Comparison of ENCODE assay signal across 11 mouse cellular contexts in the genomic region with DNA sequence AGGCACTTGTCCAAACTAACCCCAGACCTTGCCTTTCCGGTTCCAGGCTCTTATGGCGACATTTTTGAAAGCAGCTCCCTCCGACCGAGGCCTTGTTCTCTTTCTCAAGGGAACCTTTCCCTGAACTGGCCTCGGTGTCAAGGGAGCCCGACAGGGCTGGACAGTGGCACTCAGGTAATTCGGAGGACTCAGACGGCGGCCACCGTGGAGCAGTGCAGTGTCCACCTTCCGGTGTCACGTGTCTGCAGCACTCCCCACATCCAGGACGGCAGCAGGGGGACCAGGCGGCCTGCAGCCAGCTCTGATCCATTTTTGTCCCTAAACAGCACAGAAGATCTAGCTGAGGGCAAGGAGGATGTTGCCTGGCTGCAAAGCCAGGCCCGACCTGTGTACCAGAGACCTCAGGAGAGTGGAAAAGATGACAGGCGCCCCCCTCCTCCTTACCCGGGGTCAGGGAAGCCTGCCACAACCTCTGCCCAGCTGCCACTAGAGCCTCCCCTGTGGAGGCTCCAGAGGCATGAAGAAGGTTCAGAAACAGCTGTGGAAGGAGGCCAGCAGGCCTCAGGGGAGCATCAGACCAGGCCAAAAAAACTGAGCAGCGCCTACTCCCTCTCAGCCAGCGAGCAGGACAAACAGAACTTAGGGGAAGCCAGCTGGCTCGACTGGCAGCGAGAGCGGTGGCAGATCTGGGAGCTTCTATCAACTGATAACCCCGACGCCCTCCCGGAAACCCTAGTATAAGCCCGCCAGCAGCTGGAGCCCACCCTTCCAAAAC. TPM values are rescaled to one million over a fixed set of nuclear protein-coding genes. Genes with fewer than 3 reads are reported as not detected.
DNase-seq lines count a peak whose midpoint lies in the region; ATAC-seq lines count a peak whose summit lies in the region.
"Had no signal": no experiment of that assay in that cellular context is flagged by ENCODE, and none has a peak within 500 bp of the region (broad histone marks: within the 10 kb centered on the region; RNA-seq: fewer than 3 reads in every experiment).

No protein-coding gene starts in this region.

- DNase-seq in midbrain, embryonic 11.5 days (ENCODE audit: low spot score, missing footprints), result no peak
- DNase-seq in gastrocnemius, postnatal 10 days, result peak; percentile 16
- peak; percentile 4 for DNase-seq in kidney, adult 9 months
- no peak for DNase-seq in layer of hippocampus, adult 9-10 months (ENCODE audit: low spot score)
- no peak for DNase-seq in left cerebral cortex, postnatal 36 days (ENCODE audit: low spot score in 2 of 2)
- DNase-seq in limb, embryonic 10.5 days (ENCODE audit: low spot score), result no peak
- DNase-seq: embryo, embryonic 11 days; forebrain, postnatal 0 days; right cerebral cortex, postnatal 25 days had no signal

- intact Hi-C loops in left cerebral cortex, postnatal 36 days (cut with DNase I), result loop anchor here (10.0 kb wide), 1 partner anchor 628 kb away; the partner anchor contains the start of gene Msl3

- 69% methylated on average over 26 of the region's 26 CpGs for WGBS in midbrain, embryonic 13.5 days
- WGBS in midbrain, embryonic 11.5 days, result 64% methylated on average over 26 of the region's 26 CpGs
- WGBS in limb, embryonic 10.5 days, result 69% methylated on average over 26 of the region's 26 CpGs

- no peak overlapping the region for H3K27ac ChIP-seq in midbrain, embryonic 13.5 days
- H3K27ac ChIP-seq in midbrain, embryonic 11.5 days (ENCODE audit: low read depth, low read length), result no peak overlapping the region
- no peak overlapping the region for H3K27ac ChIP-seq in limb, embryonic 10.5 days

- H3K4me1 ChIP-seq in midbrain, embryonic 13.5 days (replicated peaks), result no peaks in the 10 kb centered on the region
- H3K4me1 ChIP-seq in midbrain, embryonic 11.5 days (ENCODE audit: control insufficient read depth, insufficient read depth, low read length), result no peaks in the 10 kb centered on the region
- no peaks in the 10 kb centered on the region for H3K4me1 ChIP-seq in limb, embryonic 10.5 days

- H3K4me3 ChIP-seq in midbrain, embryonic 13.5 days (replicated peaks), result no peak overlapping the region
- no peak overlapping the region for H3K4me3 ChIP-seq in midbrain, embryonic 11.5 days (ENCODE audit: low read depth, low read length)
- no peak overlapping the region for H3K4me3 ChIP-seq in limb, embryonic 10.5 days

- H3K4me2 ChIP-seq in midbrain, embryonic 13.5 days (replicated peaks), result no peak overlapping the region
- no peak overlapping the region for H3K4me2 ChIP-seq in midbrain, embryonic 11.5 days

- H3K9ac ChIP-seq in midbrain, embryonic 13.5 days (replicated peaks), result no peak overlapping the region
- no peak overlapping the region for H3K9ac ChIP-seq in midbrain, embryonic 11.5 days (ENCODE audit: low read length)
- H3K9ac ChIP-seq: forebrain, postnatal 0 days had no signal

- no peaks in the 10 kb centered on the region for H3K9me3 ChIP-seq in midbrain, embryonic 13.5 days
- no peaks in the 10 kb centered on the region for H3K9me3 ChIP-seq in midbrain, embryonic 11.5 days (ENCODE audit: control insufficient read depth, low read length)
- H3K9me3 ChIP-seq in limb, embryonic 10.5 days (replicated peaks), result no peaks in the 10 kb centered on the region

- ATAC-seq in midbrain, embryonic 13.5 days, result 0 out of 2 replicates have a peak, but pooled peaks have one; percentile 30
- no peak for ATAC-seq in midbrain, embryonic 11.5 days (ENCODE audit: low FRiP score)
- ATAC-seq: forebrain, postnatal 0 days; inflammation-experienced regulatory T-cells, adult 6 months had no signal

- H3K36me3 ChIP-seq in midbrain, embryonic 13.5 days, result no peaks in the 10 kb centered on the region
- no peaks in the 10 kb centered on the region for H3K36me3 ChIP-seq in midbrain, embryonic 11.5 days (ENCODE audit: control insufficient read depth, insufficient read depth, low read length)
- no peaks in the 10 kb centered on the region for H3K36me3 ChIP-seq in limb, embryonic 10.5 days

- H3K27me3 ChIP-seq in midbrain, embryonic 13.5 days, result no peaks in the 10 kb centered on the region; the same call in 1 of the 2 replicates
- H3K27me3 ChIP-seq in midbrain, embryonic 11.5 days (ENCODE audit: control insufficient read depth, insufficient read depth, low read length), result no peaks in the 10 kb centered on the region; the same call in 1 of the 2 replicates
- H3K27me3 ChIP-seq in limb, embryonic 10.5 days (ENCODE audit: low read depth, poor library complexity, severe bottlenecking), result peaks cover 37% of the 10 kb centered on the region

RNA-seq across cellular contexts. Expression of gene Hccs, which starts 17.7 kb away (rescaled TPM):
- 40.7 and 42.1 TPM in 2 replicates for polyA plus RNA-seq in midbrain, embryonic 13.5 days (2015; fragmentation: Nextera tagmentation; extraction: Ambion mirVana)
- polyA plus RNA-seq in midbrain, embryonic 11.5 days (2014; fragmentation: Nextera tagmentation; extraction: Ambion mirVana), result 57.5 and 57.6 TPM in 2 replicates
- total RNA-seq in gastrocnemius, postnatal 10 days (2021), result 10 to 100 TPM; 22.5 to 24.9 TPM
- 10 to 100 TPM; 22.2 to 25.2 TPM for total RNA-seq in left cerebral cortex, postnatal 36 days (2021)
- polyA plus RNA-seq in limb, embryonic 10.5 days (2016; fragmentation: Nextera tagmentation; extraction: Ambion mirVana), result 36.3 and 39.1 TPM in 2 replicates

Comparison
In these comparisons a context has a peak if more than half of its experiments do, and no peak if none do; other contexts are left out.
1. DNase-seq: peak in gastrocnemius, postnatal 10 days (single experiment) and kidney, adult 9 months (single experiment); none in midbrain, embryonic 11.5 days (single experiment), layer of hippocampus, adult 9-10 months (single experiment), left cerebral cortex, postnatal 36 days (0 of 2) and limb, embryonic 10.5 days (single experiment).